In genomic region chr6:113251921-113252320, GRCm38 (mm10) we compare ENCODE assay signal across 22 mouse cellular contexts. TPM values are rescaled to one million over a fixed set of nuclear protein-coding genes. Genes with fewer than 3 reads are reported as not detected.
DNase-seq lines count a peak whose midpoint lies in the region; ATAC-seq and TF ChIP-seq lines count a peak whose summit lies in the region.
"Had no signal": no experiment of that assay in that cellular context is flagged by ENCODE, and none has a peak within 500 bp of the region (broad histone marks: within the 10 kb centered on the region; RNA-seq: fewer than 3 reads in every experiment).

No protein-coding gene starts in this region.

- no peaks in the 10 kb centered on the region for H3K4me1 ChIP-seq in liver, embryonic 14.5 days (replicated peaks; ENCODE audit: control insufficient read depth in 2 of 2, insufficient read depth in 2 of 2, low read length in 1 of 2)
- H3K4me1 ChIP-seq: hindbrain, embryonic 15.5 days had no signal

- H3K9ac ChIP-seq in liver, embryonic 14.5 days (replicated peaks): no peak overlapping the region
- H3K9ac ChIP-seq: forebrain, postnatal 0 days; hindbrain, embryonic 15.5 days had no signal

- DNase-seq in CD4-positive, CD25-positive, alpha-beta regulatory T cell, adult 2 months (ENCODE audit: low read depth, low spot score): peak; percentile 20
- DNase-seq in liver, embryonic 14.5 days (ENCODE audit: low read depth in 3 of 3, low spot score in 3 of 3): no peak
- DNase-seq in liver: no peak
- DNase-seq in ES-CJ7 (ENCODE audit: low read depth, low spot score): peak; percentile 34
- DNase-seq in ZHBTc4 (ENCODE audit: low read depth, low spot score): peak; percentile 39
- DNase-seq in urinary bladder, postnatal 25 days (ENCODE audit: low spot score): no peak
- DNase-seq in layer of hippocampus, postnatal 25 days (ENCODE audit: extremely low spot score in 1 of 2, low spot score in 1 of 2): no peak
- DNase-seq: adrenal gland, postnatal 36 days; cerebellum, adult 11-12 months; cerebellum, postnatal 25 days; embryo, embryonic 11 days; forebrain, postnatal 0 days; heart, postnatal 36 days; kidney, adult 11 months; kidney, postnatal 14 days; lung, adult 18-20 months; lung, postnatal 36 days; right cerebral cortex, postnatal 25 days had no signal

- no peak for ATAC-seq in CD4-positive, CD25-positive, alpha-beta regulatory T cell, adult 4 months
- ATAC-seq in liver, embryonic 14.5 days (ENCODE audit: insufficient read depth): no peak
- ATAC-seq: forebrain, postnatal 0 days had no signal

- H3K27ac ChIP-seq in liver, embryonic 14.5 days: no peak overlapping the region
- H3K27ac ChIP-seq: hindbrain, embryonic 15.5 days had no signal

- no peaks in the 10 kb centered on the region for H3K9me3 ChIP-seq in liver, embryonic 14.5 days (ENCODE audit: control insufficient read depth, low read length)
- H3K9me3 ChIP-seq: hindbrain, embryonic 15.5 days had no signal

- TF ChIP-seq EP300 in liver, embryonic 14.5 days (IDR thresholded peaks at IDR 0.05; ENCODE audit: low read depth): no peak

- no peak overlapping the region for H3K4me3 ChIP-seq in liver, embryonic 14.5 days (ENCODE audit: insufficient read depth in 1 of 2, low read depth in 2 of 2, low read length in 2 of 2)
- H3K4me3 ChIP-seq: hindbrain, embryonic 15.5 days had no signal

- peak; percentile 43; the same call in 1 of the 2 replicates for TF ChIP-seq CTCF in liver, embryonic 14.5 days (IDR thresholded peaks at IDR 0.05; ENCODE audit: low read depth)

- no peaks in the 10 kb centered on the region for H3K27me3 ChIP-seq in liver, embryonic 14.5 days (ENCODE audit: control insufficient read depth, insufficient read depth, low read length)
- H3K27me3 ChIP-seq: hindbrain, embryonic 15.5 days had no signal

- H3K4me2 ChIP-seq in liver, embryonic 14.5 days (ENCODE audit: low read depth): no peak overlapping the region
- H3K4me2 ChIP-seq: hindbrain, embryonic 15.5 days had no signal

- peaks cover 3% of the 10 kb centered on the region for H3K36me3 ChIP-seq in liver, embryonic 14.5 days (replicated peaks; ENCODE audit: control insufficient read depth, insufficient read depth, low read depth)

RNA-seq across cellular contexts. Expression of gene Mtmr14, which starts 14.3 kb away (rescaled TPM):
- polyA plus RNA-seq in CD4-positive, CD25-positive, alpha-beta regulatory T cell, adult 4 months (2017; shearing (Covaris generic)): 10 to 100 TPM; 20.6 to 25.6 TPM
- polyA plus RNA-seq in liver, embryonic 14.5 days (2012; rRNA removed): 11.6 and 13.6 TPM in 2 replicates
- polyA plus RNA-seq in liver, embryonic 14.5 days (2014; fragmentation: Nextera tagmentation; extraction: Ambion mirVana): 16.0 and 17.0 TPM in 2 replicates
- total RNA-seq in layer of hippocampus, postnatal 25 days (2021): 10 to 100 TPM; 15.7 to 17.3 TPM

RNA-seq across cellular contexts. Expression of gene Cpne9, which starts 30.2 kb away (rescaled TPM):
- under 1 TPM; 0.23 to 0.28 TPM for polyA plus RNA-seq in CD4-positive, CD25-positive, alpha-beta regulatory T cell, adult 4 months (2017; shearing (Covaris generic))
- polyA plus RNA-seq in liver, embryonic 14.5 days (2012; rRNA removed): 0.02 TPM in 2 replicates
- polyA plus RNA-seq in liver, embryonic 14.5 days (2014; fragmentation: Nextera tagmentation; extraction: Ambion mirVana): not detected in 2 replicates
- total RNA-seq in layer of hippocampus, postnatal 25 days (2021): 10 to 100 TPM; 17.5 to 18.9 TPM
- total RNA-seq: granulocyte monocyte progenitor cell, adult 5-6 weeks had no signal

RNA-seq across cellular contexts. Expression of gene Brpf1, which starts 55.0 kb away (rescaled TPM):
- 10 to 100 TPM; 11.7 to 12.0 TPM for polyA plus RNA-seq in CD4-positive, CD25-positive, alpha-beta regulatory T cell, adult 4 months (2017; shearing (Covaris generic))
- polyA plus RNA-seq in liver, embryonic 14.5 days (2012; rRNA removed): 9.4 and 11.7 TPM in 2 replicates
- 6.7 and 7.5 TPM in 2 replicates for polyA plus RNA-seq in liver, embryonic 14.5 days (2014; fragmentation: Nextera tagmentation; extraction: Ambion mirVana)
- 10 to 100 TPM; 32.2 to 35.1 TPM for total RNA-seq in layer of hippocampus, postnatal 25 days (2021)

RNA-seq across cellular contexts. Expression of gene Lhfpl4, which starts 56.7 kb away (rescaled TPM):
- polyA plus RNA-seq in CD4-positive, CD25-positive, alpha-beta regulatory T cell, adult 4 months (2017; shearing (Covaris generic)): under 1 TPM in 1 of 2 experiments, not detected in 1; 0.90 TPM
- polyA plus RNA-seq in liver, embryonic 14.5 days (2012; rRNA removed): 0.06 TPM in 1 of 2 replicates, not detected in the other
- 0.13 TPM in 1 of 2 replicates, not detected in the other for polyA plus RNA-seq in liver, embryonic 14.5 days (2014; fragmentation: Nextera tagmentation; extraction: Ambion mirVana)
- total RNA-seq in layer of hippocampus, postnatal 25 days (2021): 10 to 100 TPM; 73.2 to 84.9 TPM
- total RNA-seq: granulocyte monocyte progenitor cell, adult 5-6 weeks; megakaryocyte-erythroid progenitor cell, adult 5-6 weeks had no signal

Comparison
In these comparisons a context has a peak if more than half of its experiments do, and no peak if none do; other contexts are left out.
1. DNase-seq: peak in CD4-positive, CD25-positive, alpha-beta regulatory T cell, adult 2 months (single experiment), ES-CJ7 (single experiment) and ZHBTc4 (single experiment); none in liver, embryonic 14.5 days (0 of 3), liver (single experiment), urinary bladder, postnatal 25 days (single experiment) and layer of hippocampus, postnatal 25 days (0 of 2).